Mouse (Mus musculus) megakaryocyte, embryonic 14.5 days (primary cell): ENCODE results near the gene Ddx60.

ENCODE experiments used
- FLI1 ChIP-seq: IDR thresholded peaks from 2 replicates; pipeline ENCODE4 v1.6.1; 2012; ENCODE audit warnings: low read length, inconsistent platforms, mixed read lengths
- GATA1 ChIP-seq: IDR thresholded peaks from 3 replicates; pipeline ENCODE4 v1.6.1; 2012; ENCODE audit warnings: mixed read lengths, low read length, inconsistent platforms, borderline replicate concordance

DNA sequence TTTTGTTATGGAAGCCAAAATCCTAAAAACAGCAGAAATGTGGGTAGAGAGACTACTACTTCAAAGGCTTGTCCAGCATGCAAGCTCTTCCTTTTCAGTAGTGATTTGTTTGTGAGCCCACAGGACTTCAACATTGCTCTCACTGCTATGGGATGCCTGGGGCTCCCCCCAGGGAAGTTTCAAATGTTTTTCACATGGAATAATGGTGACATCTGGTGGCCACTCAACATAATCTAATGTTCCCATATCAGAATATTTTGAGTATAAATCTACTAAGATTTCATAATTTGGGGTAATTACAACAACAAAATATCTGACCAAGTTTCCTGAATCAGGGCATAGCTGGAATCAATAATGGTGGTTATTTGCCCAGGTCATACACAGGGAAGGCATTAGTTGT, 132.5 kb downstream of the Ddx60 start:
- TF ChIP-seq GATA1: no peak
- no peak for TF ChIP-seq FLI1
